Mouse (Mus musculus): ENCODE measurements at regions not wholly inside any gene's neighbourhood (a gene's known extent, or its start where the extent isn't known, plus 50 kb on each side); places are given as distances from the start of the nearest gene placed in this dataset.

GRCm38 (mm10) chr17:44420098-44421070 lies 232.0 kb downstream of the Clic5 start:
- ATAC-seq (replicated peaks; ENCODE audit: low FRiP score): no peak
- H3K36me3 ChIP-seq: no peaks in the 10 kb centered on the region
- H3K9ac ChIP-seq: no peak overlapping the region
- H3K27ac ChIP-seq: no peak overlapping the region
- no peaks in the 10 kb centered on the region for H3K27me3 ChIP-seq
- peaks cover 6% of the 10 kb centered on the region; the same call in 1 of the 2 replicates for H3K9me3 ChIP-seq (replicated peaks)
- H3K4me1 ChIP-seq: no peaks in the 10 kb centered on the region
- no peak overlapping the region for H3K4me3 ChIP-seq (replicated peaks)
- H3K4me2 ChIP-seq: no peak overlapping the region
- WGBS: 76% methylated on average over 9 of the region's 9 CpGs

DNA sequence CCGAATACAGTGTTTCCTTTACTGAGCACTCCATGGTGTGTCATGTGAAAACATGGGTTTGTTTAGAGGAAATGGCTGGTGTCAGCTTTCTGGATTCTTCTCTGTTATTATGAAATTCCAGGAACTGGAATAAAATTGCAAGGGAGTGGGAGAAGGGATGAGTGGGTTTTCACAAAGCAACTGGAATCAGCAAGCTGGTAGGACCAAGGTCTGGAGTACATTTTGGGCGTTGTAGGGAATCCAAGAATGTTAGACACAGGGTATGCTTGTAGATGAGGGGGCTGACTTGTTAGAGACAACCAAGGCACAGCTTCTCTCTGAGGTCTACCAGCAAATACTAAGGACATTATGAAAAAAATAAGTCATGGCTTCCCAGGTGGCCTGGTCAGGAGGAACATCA lies 233.8 kb downstream of the Clic5 start:
- H3K4me3 ChIP-seq (replicated peaks): no peak overlapping the region
- no peak for ATAC-seq (replicated peaks; ENCODE audit: low FRiP score)
- no peak overlapping the region for H3K27ac ChIP-seq
- WGBS: 70% methylated on average over 2 of the region's 2 CpGs
- H3K9me3 ChIP-seq (replicated peaks): no peaks in the 10 kb centered on the region
- no peak overlapping the region for H3K4me2 ChIP-seq
- H3K4me1 ChIP-seq: no peaks in the 10 kb centered on the region
- H3K27me3 ChIP-seq: no peaks in the 10 kb centered on the region
- no peak overlapping the region for H3K9ac ChIP-seq
- H3K36me3 ChIP-seq: no peaks in the 10 kb centered on the region

GRCm38 (mm10) chr17:44422865-44423264 lies 234.5 kb downstream of the Clic5 start:
- no peak overlapping the region for H3K27ac ChIP-seq
- H3K36me3 ChIP-seq: no peaks in the 10 kb centered on the region
- no peaks in the 10 kb centered on the region for H3K4me1 ChIP-seq
- no peak for ATAC-seq (replicated peaks; ENCODE audit: low FRiP score)
- no peak overlapping the region for H3K4me2 ChIP-seq
- H3K27me3 ChIP-seq: no peaks in the 10 kb centered on the region
- H3K9me3 ChIP-seq (replicated peaks): no peaks in the 10 kb centered on the region
- H3K4me3 ChIP-seq (replicated peaks): no peak overlapping the region
- WGBS: 72% methylated on average over 5 of the region's 5 CpGs
- H3K9ac ChIP-seq: no peak overlapping the region

GRCm38 (mm10) chr17:44423471-44423985 lies 235.1 kb downstream of the Clic5 start:
- Histone ChIP-seq H3K9me3 (replicated peaks) (no peaks in the 10 kb centered on the region), H3K27ac (no peak overlapping the region), H3K4me3 (replicated peaks) (no peak overlapping the region), H3K36me3 (no peaks in the 10 kb centered on the region), H3K4me2 (no peak overlapping the region), H3K9ac (no peak overlapping the region), H3K27me3 (no peaks in the 10 kb centered on the region), H3K4me1 (no peaks in the 10 kb centered on the region)
- ATAC-seq (replicated peaks; ENCODE audit: low FRiP score): no peak
- WGBS: 89% methylated on average over 5 of the region's 5 CpGs

DNA sequence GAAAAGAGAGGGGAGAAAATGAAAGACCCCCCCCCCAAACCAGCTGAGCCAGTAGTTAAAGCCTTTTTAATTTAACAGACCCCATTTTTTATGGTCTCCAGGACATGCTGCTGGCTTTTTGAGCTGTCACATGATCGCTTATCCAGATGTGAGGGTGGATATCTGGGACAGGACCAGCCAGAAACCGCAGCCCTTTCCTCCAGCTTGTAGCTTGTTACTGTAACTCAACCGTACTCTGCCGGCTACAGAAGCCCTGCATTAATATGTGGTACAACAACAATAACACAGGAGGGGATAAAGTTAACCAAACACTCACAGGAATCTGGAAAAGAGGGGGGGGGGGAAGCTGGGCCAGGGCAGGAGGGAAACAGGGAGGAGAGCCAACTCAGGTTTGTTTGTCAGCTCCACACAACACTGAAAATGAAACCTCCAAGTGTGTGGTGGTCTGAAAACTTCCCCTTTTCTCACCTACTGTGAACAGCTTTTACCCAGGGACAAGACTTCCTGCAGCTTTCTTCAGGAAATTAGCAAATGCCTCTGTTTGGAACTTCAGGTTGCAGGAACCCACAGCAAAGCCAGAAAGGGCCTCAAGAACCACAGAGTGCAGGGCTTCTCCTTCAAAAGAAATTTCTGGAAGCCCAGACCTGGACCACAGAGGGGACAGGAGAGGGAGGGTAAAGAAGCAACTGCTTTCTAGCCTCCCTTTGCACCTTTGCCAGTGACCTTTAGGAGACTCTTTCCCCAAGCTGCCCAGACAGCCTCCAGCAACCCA lies 244.3 kb downstream of the Clic5 start:
- Histone ChIP-seq H3K4me1 (peaks cover 9% of the 10 kb centered on the region), H3K27me3 (no peaks in the 10 kb centered on the region), H3K9ac (no peak overlapping the region), H3K9me3 (replicated peaks) (no peaks in the 10 kb centered on the region), H3K36me3 (no peaks in the 10 kb centered on the region), H3K4me3 (replicated peaks) (no peak overlapping the region), H3K4me2 (no peak overlapping the region), H3K27ac (peak overlapping the region; percentile 55; the same call in 1 of the 2 replicates)
- peak; percentile 64 for ATAC-seq (replicated peaks; ENCODE audit: low FRiP score)
- WGBS: 19% methylated on average over 4 of the region's 4 CpGs

GRCm38 (mm10) chr17:44433296-44433653 lies 244.9 kb downstream of the Clic5 start:
- Histone ChIP-seq H3K9ac (no peak overlapping the region), H3K4me2 (no peak overlapping the region), H3K4me3 (replicated peaks) (no peak overlapping the region), H3K27me3 (no peaks in the 10 kb centered on the region), H3K27ac (peak overlapping the region; percentile 55; the same call in 1 of the 2 replicates), H3K9me3 (replicated peaks) (no peaks in the 10 kb centered on the region), H3K4me1 (peaks cover 9% of the 10 kb centered on the region), H3K36me3 (no peaks in the 10 kb centered on the region)
- no peak for ATAC-seq (replicated peaks; ENCODE audit: low FRiP score)

GRCm38 (mm10) chr17:44436536-44437043 lies 248.2 kb downstream of the Clic5 start:
- no peak for ATAC-seq (replicated peaks; ENCODE audit: low FRiP score)
- WGBS: 88% methylated on average over 9 of the region's 9 CpGs
- no peaks in the 10 kb centered on the region for H3K36me3 ChIP-seq
- H3K4me1 ChIP-seq: peaks cover 9% of the 10 kb centered on the region
- H3K27ac ChIP-seq: no peak overlapping the region
- no peaks in the 10 kb centered on the region for H3K27me3 ChIP-seq
- no peak overlapping the region for H3K4me3 ChIP-seq (replicated peaks)
- H3K9me3 ChIP-seq (replicated peaks): no peaks in the 10 kb centered on the region
- H3K4me2 ChIP-seq: no peak overlapping the region
- no peak overlapping the region for H3K9ac ChIP-seq

GRCm38 (mm10) chr17:44438526-44438925 lies 250.1 kb downstream of the Clic5 start:
- H3K27ac ChIP-seq: no peak overlapping the region
- no peaks in the 10 kb centered on the region for H3K9me3 ChIP-seq (replicated peaks)
- no peak for ATAC-seq (replicated peaks; ENCODE audit: low FRiP score)
- H3K27me3 ChIP-seq: no peaks in the 10 kb centered on the region
- H3K4me2 ChIP-seq: no peak overlapping the region
- no peak overlapping the region for H3K4me3 ChIP-seq (replicated peaks)
- peaks cover under 1% of the 10 kb centered on the region; the same call in 1 of the 2 replicates for H3K4me1 ChIP-seq
- H3K9ac ChIP-seq: no peak overlapping the region
- no peaks in the 10 kb centered on the region for H3K36me3 ChIP-seq

GRCm38 (mm10) chr17:44443460-44443859 lies 255.1 kb downstream of the Clic5 start:
- no peaks in the 10 kb centered on the region for H3K36me3 ChIP-seq
- H3K4me3 ChIP-seq (replicated peaks): no peak overlapping the region
- H3K27me3 ChIP-seq: no peaks in the 10 kb centered on the region
- no peaks in the 10 kb centered on the region for H3K9me3 ChIP-seq (replicated peaks)
- peaks cover 4% of the 10 kb centered on the region; the same call in 1 of the 2 replicates for H3K4me1 ChIP-seq
- H3K9ac ChIP-seq: no peak overlapping the region
- no peak for ATAC-seq (replicated peaks; ENCODE audit: low FRiP score)
- no peak overlapping the region for H3K27ac ChIP-seq
- H3K4me2 ChIP-seq: no peak overlapping the region
- 53% methylated on average over 11 of the region's 11 CpGs for WGBS

GRCm38 (mm10) chr17:44445361-44445760 lies 257.0 kb downstream of the Clic5 start:
- no peak overlapping the region for H3K4me3 ChIP-seq (replicated peaks)
- H3K4me1 ChIP-seq: peaks cover 4% of the 10 kb centered on the region; the same call in 1 of the 2 replicates
- 0 out of 2 replicates have a peak, but pooled peaks cover under 1% of the 10 kb centered on the region for H3K27me3 ChIP-seq
- H3K27ac ChIP-seq: no peak overlapping the region
- ATAC-seq (replicated peaks; ENCODE audit: low FRiP score): no peak
- no peak overlapping the region for H3K9ac ChIP-seq
- H3K36me3 ChIP-seq: no peaks in the 10 kb centered on the region
- WGBS: 63% methylated on average over 3 of the region's 3 CpGs
- no peaks in the 10 kb centered on the region for H3K9me3 ChIP-seq (replicated peaks)
- no peak overlapping the region for H3K4me2 ChIP-seq

Measured in kidney, embryonic 15.5 days (tissue).